Mouse (Mus musculus) telencephalon, adult 2 months (tissue): Measurements from ENCODE around the gene Olfr1340.

Source experiments
- DNase-seq: peaks from one replicate; pipeline ENCODE4 v3.0.0-alpha.2; 2011; ENCODE audit warnings: low read depth, low spot score

The Olfr1340 gene

DNA sequence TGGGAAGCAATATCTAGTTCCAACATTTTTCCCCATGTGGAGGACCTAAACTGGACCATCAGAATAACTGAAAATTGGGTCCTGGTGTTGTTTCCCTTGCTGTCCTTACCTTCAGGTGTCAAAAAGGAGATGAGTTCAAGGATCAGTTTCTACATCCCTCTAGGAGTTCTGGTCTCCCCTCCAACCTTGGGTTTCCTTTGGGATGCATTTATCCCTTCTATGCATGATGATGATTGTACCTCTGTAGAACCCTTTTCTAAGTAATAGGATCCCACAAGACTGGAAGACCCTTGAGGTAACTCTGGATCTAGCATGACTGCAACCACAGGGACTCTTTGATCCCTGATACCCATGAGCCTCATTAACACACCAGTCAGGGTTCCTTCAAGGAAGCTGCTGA lies at the start of gene Olfr1340:
Gene Olfr1340, plus strand, starts transcription at position 301 of the 400 bp plus-strand sequence.
- DNase-seq: no peak

- no peak for DNase-seq
Observed at GRCm38 (mm10) chr4:118687086-118687485, 32.9 kb upstream of the Olfr1340 start.

- no peak for DNase-seq
Observed at GRCm38 (mm10) chr4:118692412-118692973, 27.4 kb upstream of the Olfr1340 start, which contains the start of gene Olfr1342. Gene Olfr1342 (minus strand): TSS chr4:118692756.

GRCm38 (mm10) chr4:118693812-118694211 lies 26.1 kb upstream of the Olfr1340 start:
- DNase-seq: peak; percentile 9

DNA sequence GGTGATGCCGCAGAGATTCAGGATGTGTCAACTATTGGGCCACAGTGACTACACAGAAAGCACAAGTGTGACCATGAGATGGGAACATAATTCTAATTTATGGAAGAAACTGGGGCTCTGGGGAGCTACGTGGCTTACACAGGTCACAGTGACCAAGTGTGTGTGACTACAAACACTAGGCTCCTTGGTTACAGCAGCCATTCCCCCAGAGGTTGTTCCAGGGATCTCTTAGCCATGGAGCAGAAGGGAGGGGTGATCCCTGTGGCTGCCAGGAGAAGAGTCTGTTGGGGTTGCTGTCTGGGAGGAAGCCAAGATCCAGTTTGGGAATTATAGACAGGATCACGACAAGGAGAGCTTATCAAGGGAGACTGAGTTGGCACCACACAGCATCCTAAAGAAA lies 16.7 kb upstream of the Olfr1340 start, which contains the start of gene Olfr1341:
Gene Olfr1341, plus strand, starts transcription at position 301 of the 400 bp plus-strand sequence.
- no peak for DNase-seq

- DNase-seq: no peak
Observed at GRCm38 (mm10) chr4:118708086-118708485, 11.9 kb upstream of the Olfr1340 start.

GRCm38 (mm10) chr4:118711656-118712055 lies 8.3 kb upstream of the Olfr1340 start:
- DNase-seq: no peak

- peak; percentile 40 for DNase-seq
Observed at GRCm38 (mm10) chr4:118721742-118722483, 2.0 kb downstream of the Olfr1340 start.

DNA sequence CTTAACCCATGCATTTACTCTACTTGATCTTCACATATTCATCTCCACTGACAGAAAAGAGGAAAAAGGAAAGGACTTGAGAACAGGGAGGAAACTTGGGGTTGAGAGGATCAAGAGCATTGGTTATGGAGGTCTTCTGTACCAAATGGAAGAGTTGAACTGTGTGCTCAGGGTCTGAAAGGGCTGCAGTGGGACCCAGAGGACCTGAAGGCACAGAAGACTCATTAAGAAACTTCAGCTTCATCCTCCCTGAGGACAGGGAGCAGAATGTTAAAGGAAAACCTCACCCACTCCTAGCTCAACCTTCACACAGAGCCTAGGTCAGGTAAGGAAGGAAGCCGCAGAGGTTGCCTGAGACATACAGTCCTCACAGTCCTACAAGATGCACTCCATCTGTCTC lies 11.9 kb downstream of the Olfr1340 start, which contains the start of gene Olfr1339:
Gene Olfr1339, plus strand, starts transcription at position 301 of the 400 bp plus-strand sequence.
- no peak for DNase-seq

DNA sequence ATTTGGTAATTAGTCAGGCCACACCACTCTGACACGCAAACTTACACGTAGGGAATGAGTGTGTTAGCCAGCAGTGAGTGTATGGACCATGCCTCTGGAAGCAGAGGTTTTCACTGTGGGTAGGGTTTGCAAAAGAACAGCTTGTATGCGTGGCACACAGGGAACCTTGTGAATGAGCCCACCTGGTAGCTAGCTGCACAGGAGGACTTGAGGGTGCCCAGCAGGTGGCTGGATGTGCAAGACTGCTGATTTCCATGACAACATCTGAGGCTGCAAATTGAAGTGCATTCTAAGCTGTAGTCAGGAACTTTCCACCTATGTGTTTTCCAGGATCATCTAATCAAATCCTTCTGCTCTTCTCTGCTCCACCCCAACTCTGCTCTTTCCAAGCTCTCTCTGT lies 19.6 kb downstream of the Olfr1340 start:
- DNase-seq: no peak

DNA sequence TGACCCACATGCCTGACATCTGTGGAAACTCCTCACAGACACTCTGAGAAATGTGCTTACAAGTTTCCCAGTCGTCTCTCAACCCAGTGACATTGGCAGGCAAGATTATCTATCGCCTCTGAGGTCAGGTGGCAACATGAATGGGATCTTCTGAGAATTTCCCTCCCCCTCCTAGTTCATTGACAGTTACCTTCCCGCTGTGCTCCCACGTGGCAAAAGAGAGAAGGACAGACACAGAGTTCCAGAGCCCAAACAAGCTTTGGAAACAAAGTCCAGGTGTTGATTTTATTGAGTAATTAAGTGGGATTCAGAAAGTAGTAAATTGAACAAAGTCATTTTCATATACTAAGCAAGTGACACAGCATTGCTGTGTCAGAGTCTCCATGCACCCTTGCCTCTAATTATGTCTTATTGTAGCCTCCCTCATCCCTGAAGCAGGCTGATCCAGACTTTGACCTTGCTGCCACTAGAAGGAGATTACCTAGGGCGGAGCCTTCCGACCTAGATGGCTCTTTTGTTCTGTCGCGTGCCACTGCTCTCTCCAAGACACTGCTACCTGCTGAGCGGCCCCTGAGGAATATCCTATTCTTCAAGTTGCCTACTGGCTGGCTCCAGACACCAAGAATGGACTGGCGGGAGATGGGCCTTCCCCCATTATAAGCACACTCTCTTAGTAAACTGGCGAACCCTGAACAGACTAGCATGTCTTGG lies 21.2 kb downstream of the Olfr1340 start:
- DNase-seq: no peak

GRCm38 (mm10) chr4:118741881-118742280 lies 21.9 kb downstream of the Olfr1340 start:
- DNase-seq: no peak

DNA sequence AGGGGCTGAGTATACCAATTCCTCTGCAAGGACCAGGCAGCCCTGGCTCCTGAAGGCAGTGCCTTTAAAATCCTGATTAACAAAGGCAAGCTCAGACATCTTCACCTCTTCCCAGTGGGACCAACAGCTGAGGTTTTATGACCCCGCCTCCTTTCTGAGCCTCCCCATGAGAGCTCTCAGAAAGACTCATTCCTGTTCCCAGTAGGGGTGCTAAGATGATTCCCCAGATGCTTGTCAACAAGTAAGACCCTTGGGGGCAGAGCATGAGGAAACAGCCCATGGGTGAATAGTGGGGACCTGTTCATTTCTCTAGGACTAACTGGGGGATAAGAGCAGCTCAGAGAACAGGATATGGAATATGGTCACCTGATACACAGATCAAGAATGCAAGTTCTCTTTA lies 38.7 kb downstream of the Olfr1340 start, which contains the start of gene Olfr1338:
Gene Olfr1338, minus strand, starts transcription at position 101 of the 400 bp plus-strand sequence.
- DNase-seq: no peak
